Mouse (Mus musculus) CH12.LX (cell line): Measurements from ENCODE around the gene Gripap1. TPM values are rescaled to one million over a fixed set of nuclear protein-coding genes. Genes with fewer than 3 reads are reported as not detected.
"Not testable (repeated sequence)": the region's sequence is repeated elsewhere in the genome, so short reads cannot be mapped to it uniquely, and the experiment has no call there.

Experiments
- DNase-seq: peaks from one replicate; pipeline ENCODE4 v3.0.0-alpha.2; 2013; ENCODE audit errors: extremely low read depth
- H3K27ac ChIP-seq: 2 replicates; pipeline ENCODE4 v1.5.1; 2012; ENCODE audit warnings: low read depth, mild to moderate bottlenecking, control low read depth, moderate library complexity; ENCODE audit not compliant: insufficient read depth
- H3K27me3 ChIP-seq: replicated peaks from 2 replicates; pipeline ENCODE3; 2012; ENCODE audit warnings: inconsistent platforms
- H3K36me3 ChIP-seq, 2 experiments: replicated peaks in 1 of 2; 2 replicates each; pipeline versions ENCODE3 to v1.6.1; 2012; ENCODE audit warnings: inconsistent platforms in 1 of 2, low read length in 1 of 2, mild to moderate bottlenecking in 1 of 2, mixed read lengths in 1 of 2, moderate library complexity in 1 of 2; ENCODE audit not compliant: control insufficient read depth in 1 of 2, insufficient read depth in 1 of 2
- H3K4me1 ChIP-seq, 2 experiments: 2 replicates each; pipeline ENCODE4 v1.6.1; 2012; ENCODE audit warnings: inconsistent platforms in 1 of 2, moderate library complexity in 1 of 2; ENCODE audit not compliant: insufficient read depth in 2 of 2, control insufficient read depth in 1 of 2
- H3K4me2 ChIP-seq: 2 replicates; pipeline ENCODE4 v1.6.1; 2012; ENCODE audit warnings: low read depth, mild to moderate bottlenecking, control low read depth; ENCODE audit not compliant: poor library complexity, insufficient read depth, severe bottlenecking
- H3K4me3 ChIP-seq, 3 experiments: fragments of 150-350 bp in 1 of 3; sonication (generic) in 1 of 3; replicated peaks in 1 of 3; 2 replicates each; pipeline versions ENCODE3 to v1.5.1; 2011 to 2012; ENCODE audit warnings: low read depth in 2 of 3, low read length in 2 of 3, mild to moderate bottlenecking in 2 of 3, moderate library complexity in 2 of 3, control low read depth in 1 of 3, improper control_type of control experiment in 1 of 3, inconsistent platforms in 1 of 3, mixed read lengths in 1 of 3; ENCODE audit not compliant: poor library complexity in 1 of 3
- H3K79me2 ChIP-seq: replicated peaks from 2 replicates; pipeline ENCODE4 v1.6.1; 2012; ENCODE audit warnings: mild to moderate bottlenecking, moderate library complexity; ENCODE audit not compliant: control insufficient read depth, poor library complexity, insufficient read depth, severe bottlenecking; ENCODE audit errors: extremely low read depth
- H3K9ac ChIP-seq: 2 replicates; pipeline ENCODE4 v1.6.1; 2012; ENCODE audit warnings: low read depth, mild to moderate bottlenecking, control low read depth, moderate library complexity; ENCODE audit not compliant: insufficient read depth
- H3K9me3 ChIP-seq: replicated peaks from 2 replicates; pipeline ENCODE3; 2012; ENCODE audit warnings: low read length, inconsistent platforms, mixed read lengths
- CHD1 ChIP-seq: IDR thresholded peaks from 2 replicates; pipeline ENCODE4 v1.6.1; 2012; ENCODE audit warnings: low read depth, low read length, improper control_type of control experiment, inconsistent platforms
- CTCF ChIP-seq, 2 experiments: IDR thresholded peaks in 1 of 2; conservative IDR thresholded peaks in 1 of 2; 2 replicates each; pipeline ENCODE4 v1.5.1; 2011 to 2012; ENCODE audit warnings: low read depth in 2 of 2, low read length in 2 of 2, improper control_type of control experiment in 1 of 2, inconsistent platforms in 1 of 2, mild to moderate bottlenecking in 1 of 2, moderate library complexity in 1 of 2
- E2F4 ChIP-seq: IDR thresholded peaks from 2 replicates; pipeline ENCODE4 v1.6.1; 2011; ENCODE audit warnings: low read depth, low read length, improper control_type of control experiment; ENCODE audit not compliant: insufficient replicate concordance
- ELF1 ChIP-seq: IDR thresholded peaks from 2 replicates; pipeline ENCODE4 v1.6.1; 2014; ENCODE audit warnings: low read depth, mild to moderate bottlenecking, inconsistent platforms, low read length, improper control_type of control experiment
- EP300 ChIP-seq: IDR thresholded peaks from 2 replicates; pipeline ENCODE4 v1.6.1; 2011; ENCODE audit warnings: low read length, improper control_type of control experiment
- IRF4 ChIP-seq: IDR thresholded peaks from 2 replicates; pipeline ENCODE4 v1.6.1; 2014; ENCODE audit warnings: low read depth, mild to moderate bottlenecking, inconsistent platforms, low read length, improper control_type of control experiment
- MXI1 ChIP-seq: IDR thresholded peaks from 2 replicates; pipeline ENCODE4 v1.6.1; 2011; ENCODE audit warnings: mild to moderate bottlenecking, low read depth, low read length, improper control_type of control experiment
- MYC ChIP-seq: IDR thresholded peaks from 2 replicates; pipeline ENCODE4 v1.6.1; 2011; ENCODE audit warnings: low read depth, mild to moderate bottlenecking, improper control_type of control experiment, low read length
- POLR2AphosphoS2 ChIP-seq: IDR thresholded peaks from 2 replicates; pipeline ENCODE4 v1.6.1; 2011; ENCODE audit warnings: low read depth, low read length, improper control_type of control experiment
- RAD21 ChIP-seq: IDR thresholded peaks from 2 replicates; pipeline ENCODE4 v1.6.1; 2011; ENCODE audit warnings: low read depth, mild to moderate bottlenecking, low read length, improper control_type of control experiment, moderate library complexity
- RCOR1 ChIP-seq: conservative IDR thresholded peaks from 2 replicates; pipeline ENCODE4 v1.6.1; 2012; ENCODE audit warnings: low read depth, mild to moderate bottlenecking, inconsistent platforms, low read length, improper control_type of control experiment
- SMC3 ChIP-seq: IDR thresholded peaks from 2 replicates; pipeline ENCODE4 v1.6.1; 2011; ENCODE audit warnings: low read depth, low read length, improper control_type of control experiment
- TCF12 ChIP-seq: IDR thresholded peaks from 2 replicates; pipeline ENCODE4 v1.6.1; 2014; ENCODE audit warnings: low read depth, mild to moderate bottlenecking, inconsistent platforms, low read length, improper control_type of control experiment
- UBTF ChIP-seq: IDR thresholded peaks from 2 replicates; pipeline ENCODE4 v1.6.1; 2012; ENCODE audit warnings: low read depth, mild to moderate bottlenecking, inconsistent platforms, low read length, improper control_type of control experiment, moderate library complexity
- USF2 ChIP-seq: conservative IDR thresholded peaks from 2 replicates; pipeline ENCODE4 v1.6.1; 2011; ENCODE audit warnings: low read depth, low read length, improper control_type of control experiment
- ZKSCAN1 ChIP-seq: IDR thresholded peaks from 2 replicates; pipeline ENCODE4 v1.6.1; 2012; ENCODE audit warnings: low read depth, inconsistent platforms, low read length, improper control_type of control experiment, borderline replicate concordance
- ZMIZ1 ChIP-seq: IDR thresholded peaks from 2 replicates; pipeline ENCODE4 v1.6.1; 2012; ENCODE audit warnings: low read depth, mild to moderate bottlenecking, inconsistent platforms, low read length, improper control_type of control experiment
- ZNF384 ChIP-seq: IDR thresholded peaks from 2 replicates; pipeline ENCODE4 v1.6.1; 2012; ENCODE audit warnings: low read depth, low read length, improper control_type of control experiment, inconsistent platforms
- dilution Hi-C: fragments of 300-500 bp; cut with MboI; formaldehyde crosslinking; loops from 2 replicates; pipeline ENCODE4 v1.14.3; 2020; ENCODE audit warnings: low sequenced_read_pairs; ENCODE audit not compliant: extremely low pct_unique_long_range_greater_than_20kb, extremely low pct_ligation_motif_present
- in situ Hi-C: fragments of 300-500 bp; cut with MboI; formaldehyde crosslinking; loops from 3 replicates; pipeline ENCODE4 v1.14.3; 2019; ENCODE audit warnings: low sequenced_read_pairs, low pct_ligation_motif_present, low pct_unique_long_range_greater_than_20kb, mixed read lengths
- polyA plus RNA-seq: library from polyadenylated mRNA; unstranded; fragments of >175 nt; gene quantifications from 2 replicates; pipeline ENCODE4 v1.2.1, GENCODE M21; 2012; ENCODE audit warnings: low read depth; ENCODE audit not compliant: insufficient read length
- total RNA-seq, 2 experiments: library from RNA; depleted of rRNA; stranded (reverse); fragments of 300-350 nt in 1 of 2; fragments of >200 nt in 1 of 2; gene quantifications; 2 replicates each; pipeline ENCODE4 v1.2.3; 2012 to 2014

The Gripap1 gene
- total and polyA plus RNA-seq, 3 experiments, result 15.7 to 49.4 (median 25.5) TPM

DNA sequence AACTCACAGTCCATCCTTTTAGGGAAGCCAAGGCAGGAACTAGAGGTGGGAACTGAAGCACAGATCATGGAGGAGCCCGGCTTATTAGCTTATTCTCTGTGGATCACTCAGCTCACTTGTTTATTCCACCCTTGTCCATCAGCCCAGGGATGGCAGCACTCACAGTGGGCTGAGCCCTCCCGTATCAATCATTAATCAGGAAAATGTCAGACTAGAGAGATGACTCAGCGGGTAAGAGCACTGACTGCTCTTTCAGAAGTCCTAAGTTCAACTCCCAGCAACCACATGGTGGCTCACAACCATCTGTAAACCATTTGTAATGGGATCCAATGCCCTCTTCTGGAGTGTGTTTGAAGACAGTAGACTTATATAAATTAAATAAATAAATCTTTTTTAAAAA, 7.8 kb downstream of the Gripap1 start:
- TF ChIP-seq SMC3, result no peak
- no peak for TF ChIP-seq ZMIZ1
- no peak for TF ChIP-seq USF2
- no peak for TF ChIP-seq E2F4
- no peak for TF ChIP-seq RAD21
- TF ChIP-seq ZKSCAN1, result no peak
- TF ChIP-seq EP300, result no peak
- no peak for TF ChIP-seq POLR2AphosphoS2
- TF ChIP-seq UBTF, result no peak
- no peak for TF ChIP-seq MYC
- no peak for TF ChIP-seq CHD1
- TF ChIP-seq ELF1, result no peak
- TF ChIP-seq TCF12, result no peak
- TF ChIP-seq MXI1, result no peak
- TF ChIP-seq RCOR1, result no peak
- no peak for TF ChIP-seq ZNF384
- TF ChIP-seq IRF4, result no peak
- TF ChIP-seq CTCF (conservative IDR thresholded peaks at IDR 0.05 in 1 of 2, IDR thresholded peaks at IDR 0.05 in 1 of 2; ENCODE audit: low read depth in 2 of 2, low read length in 2 of 2), result no peak
- Histone ChIP-seq H3K4me1 (peaks cover 0 to under 1% of the 10 kb centered on the region in 2 experiments; a peak in 1 of 4 replicates), H3K36me3 (peaks cover 43 to 70% of the 10 kb centered on the region in 2 experiments), H3K27ac (no peak overlapping the region), H3K79me2 (no peaks in the 10 kb centered on the region), H3K27me3 (no peaks in the 10 kb centered on the region), H3K4me2 (no peak overlapping the region), H3K4me3 (no peak overlapping the region), H3K9me3 (no peaks in the 10 kb centered on the region), H3K9ac (no peak overlapping the region)
- dilution Hi-C loops (no loop called here), in situ Hi-C loops (no loop called here)
- DNase-seq, result no peak

DNA sequence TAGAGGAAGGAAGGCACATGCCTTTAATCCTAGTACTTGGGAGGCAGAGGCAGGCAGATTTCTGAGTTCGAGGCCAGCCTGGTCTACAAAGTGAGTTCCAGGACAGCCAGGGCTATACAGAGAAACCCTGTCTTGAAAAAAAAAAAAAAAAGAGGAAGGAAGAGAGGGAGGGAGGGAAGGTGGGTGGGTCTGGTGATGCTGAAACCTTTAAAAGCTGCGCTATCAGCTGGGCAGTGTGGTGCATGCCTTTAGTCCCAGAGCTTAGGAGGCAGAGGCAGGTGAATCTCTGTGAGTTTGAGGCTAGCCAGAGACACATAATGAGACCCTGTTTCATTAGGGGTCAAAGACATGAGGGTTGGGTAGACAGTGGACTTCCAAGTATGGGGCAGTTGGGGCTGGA, 12.6 kb downstream of the Gripap1 start:
- H3K4me3 ChIP-seq, dilution Hi-C loops, H3K4me2 ChIP-seq, H3K79me2 ChIP-seq, H3K27ac ChIP-seq, H3K9ac ChIP-seq, H3K9me3 ChIP-seq, H3K27me3 ChIP-seq, DNase-seq, H3K4me1 ChIP-seq, in situ Hi-C loops: not testable (repeated sequence)
- peaks cover 50 to 77% of the 10 kb centered on the region in 2 experiments for H3K36me3 ChIP-seq
